Mouse (Mus musculus) telencephalon, adult 2 months (tissue): ENCODE data around the gene Mvb12a.
"Not testable (repeated sequence)": the region's sequence is repeated elsewhere in the genome, so short reads cannot be mapped to it uniquely, and the experiment has no call there.

Experiments
- DNase-seq: peaks from one replicate; pipeline ENCODE4 v3.0.0-alpha.2; 2011; ENCODE audit warnings: low read depth, low spot score

The Mvb12a gene

DNA sequence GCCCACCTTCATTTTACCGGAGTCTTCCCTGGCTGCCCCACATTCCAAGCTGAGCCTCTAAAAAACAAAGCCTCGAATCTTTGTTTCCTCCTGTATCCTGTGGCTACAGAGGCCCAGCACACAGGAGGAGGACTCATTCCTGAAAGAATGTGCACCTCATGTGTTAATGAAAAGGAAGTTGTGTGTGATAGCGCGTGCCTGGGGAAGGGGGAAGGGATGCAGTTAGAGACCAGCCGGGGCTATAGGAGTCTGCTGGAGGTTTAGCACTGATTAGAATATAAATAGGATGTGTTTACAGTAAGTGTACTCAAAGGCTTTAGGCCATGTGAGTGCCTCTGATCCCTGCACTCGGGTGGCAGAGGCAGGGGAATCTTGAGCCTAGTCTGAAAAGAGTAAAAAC is 16.4 kb upstream of the Mvb12a start:
- no peak for DNase-seq

DNA sequence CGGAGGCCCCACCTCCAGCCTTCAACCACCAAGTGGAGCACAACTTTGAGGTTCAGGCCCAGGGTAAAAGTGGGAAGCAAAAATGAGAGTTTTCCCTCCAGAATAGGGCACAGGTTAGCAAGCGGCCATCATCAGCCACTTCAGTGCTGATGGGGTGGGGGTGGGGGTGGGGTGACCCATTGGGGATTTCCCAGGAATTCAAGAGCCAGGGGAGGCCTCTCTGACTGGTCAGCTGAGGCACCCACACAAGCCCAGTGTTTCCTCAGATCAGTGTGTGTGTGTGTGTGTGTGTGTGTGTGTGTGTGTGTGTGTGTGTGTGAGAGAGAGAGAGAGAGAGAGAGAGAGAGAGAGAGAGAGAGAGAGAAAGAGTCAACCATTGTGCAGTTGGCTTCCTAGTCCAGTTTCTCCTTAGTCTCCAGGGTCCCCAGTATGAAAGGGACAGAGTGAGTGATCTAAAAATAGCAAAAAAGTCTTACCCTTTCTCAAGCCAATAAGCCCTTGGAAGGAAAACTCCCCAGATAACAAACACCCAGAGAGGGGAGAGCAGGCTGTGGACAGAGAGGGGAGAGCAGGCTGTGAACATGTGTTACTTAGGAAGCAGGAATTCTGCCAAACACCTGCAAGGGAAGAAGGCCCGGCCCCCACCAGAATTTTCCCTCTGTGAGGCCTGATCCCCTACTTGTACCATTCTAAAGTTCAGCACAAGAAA is 15.4 kb upstream of the Mvb12a start:
- no peak for DNase-seq

DNA sequence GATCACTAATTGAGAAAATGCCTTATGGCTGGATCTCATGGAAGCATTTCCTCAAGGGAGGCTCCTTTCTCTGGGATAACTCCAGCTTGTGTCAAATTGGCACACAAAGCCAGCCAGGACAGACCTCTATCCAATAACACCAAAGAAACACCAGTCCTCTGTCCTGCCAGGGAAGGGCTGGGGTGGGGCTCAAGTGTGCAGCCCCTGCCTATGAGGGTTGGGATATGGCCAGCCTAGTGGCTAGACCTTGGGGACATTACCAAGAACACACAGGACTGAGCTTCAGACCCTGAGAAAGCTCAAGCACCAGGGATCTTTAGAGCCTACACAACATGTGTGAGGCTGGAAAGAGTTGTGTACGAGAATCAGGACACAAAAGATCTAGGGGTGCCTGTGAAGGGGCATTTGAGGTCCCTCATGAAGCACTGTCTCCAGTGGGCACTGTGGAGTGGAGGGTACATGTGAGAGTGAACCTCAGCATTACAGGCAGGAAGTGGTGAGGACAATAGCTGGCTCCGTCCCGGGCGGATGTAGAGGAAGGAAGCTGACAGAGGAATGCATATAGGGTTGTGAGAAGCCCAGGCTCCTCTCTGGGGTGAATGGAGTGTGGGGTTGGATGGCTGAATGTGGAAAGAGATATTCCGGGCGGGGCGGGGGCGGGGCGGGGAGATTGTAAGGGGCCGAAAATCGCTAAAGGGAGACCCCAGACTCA is 14.2 kb upstream of the Mvb12a start:
- no peak for DNase-seq

DNA sequence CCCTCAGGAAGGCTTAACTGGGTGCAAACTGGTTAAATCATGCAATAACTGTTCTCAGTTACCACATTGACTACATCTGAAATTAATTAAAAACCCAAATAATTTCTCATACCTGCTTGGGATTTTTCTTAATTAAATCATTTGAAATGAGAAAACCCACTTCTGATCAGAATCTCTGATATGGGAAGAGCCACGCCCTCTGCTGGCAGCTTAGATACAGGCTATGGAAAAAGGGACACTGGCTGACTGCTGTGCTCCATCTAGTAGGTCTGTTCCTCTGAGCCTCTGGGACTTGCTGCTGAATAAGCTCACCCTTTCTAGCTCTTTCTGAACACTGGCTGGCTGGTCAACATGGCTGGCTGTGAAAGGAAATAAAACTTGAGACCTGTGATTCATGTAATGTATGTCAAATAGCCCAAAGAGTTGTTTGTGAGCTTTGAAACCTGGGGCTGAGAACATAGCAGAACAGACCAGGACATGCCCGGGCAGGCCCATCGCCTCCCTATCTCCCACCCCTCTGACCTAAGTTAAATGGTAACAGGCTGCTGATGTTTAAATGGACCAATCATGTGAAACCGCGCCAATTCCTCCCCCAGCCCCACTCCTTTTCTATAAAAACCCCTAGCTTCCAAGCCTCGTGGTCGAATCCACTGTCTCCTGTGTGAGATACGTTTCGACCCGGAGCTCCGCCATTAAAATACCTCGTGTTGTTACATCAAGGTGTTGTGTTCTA is 11.8 kb upstream of the Mvb12a start:
- not testable (repeated sequence) for DNase-seq

DNA sequence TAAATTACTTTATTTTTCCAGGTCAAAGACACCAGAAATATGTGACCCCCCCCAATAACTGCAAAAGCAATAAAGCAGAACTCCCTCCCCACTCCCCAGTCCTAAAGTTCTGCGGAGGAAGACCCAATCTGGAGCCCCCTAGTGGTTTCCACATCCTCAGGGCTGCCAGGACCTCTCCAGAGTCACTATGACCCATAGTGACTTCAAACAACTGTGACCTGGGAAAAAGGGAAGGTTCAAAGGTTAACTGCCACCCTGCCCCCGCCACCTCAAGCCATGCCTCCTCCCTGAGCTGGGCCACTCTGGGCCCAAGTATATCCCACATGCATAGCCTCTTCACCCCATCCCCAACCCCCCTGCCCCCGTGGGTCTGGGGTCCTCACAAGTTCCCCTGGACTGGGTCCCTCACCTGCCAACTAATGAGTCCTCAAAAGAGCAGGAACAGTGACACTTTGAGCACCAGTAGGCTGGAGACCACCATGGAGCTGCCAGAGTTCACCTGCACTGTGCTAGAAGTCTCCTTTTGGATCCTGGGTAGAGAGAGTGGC is 8.4 kb upstream of the Mvb12a start:
- DNase-seq, result no peak

DNA sequence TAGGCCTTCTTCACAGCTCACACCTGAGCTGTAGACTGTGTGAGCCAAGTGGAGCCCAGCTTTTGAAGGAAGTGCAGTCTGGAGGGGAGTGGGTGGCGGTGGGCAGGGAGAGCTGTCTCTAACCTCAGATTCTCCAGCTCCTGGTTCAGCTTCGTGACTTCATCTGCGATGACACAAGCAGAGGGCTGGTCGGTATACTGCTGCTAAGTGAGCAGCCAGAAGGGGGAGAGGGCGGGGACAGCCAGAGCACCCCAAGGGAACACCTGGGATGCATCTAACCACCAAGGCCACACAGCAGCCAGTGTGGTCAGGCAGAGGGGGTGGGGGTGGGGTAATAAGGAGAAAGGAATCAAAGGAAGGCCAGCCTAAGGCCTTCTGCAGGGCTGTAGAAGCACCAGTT is 7.1 kb upstream of the Mvb12a start:
- peak; percentile 17 for DNase-seq

DNA sequence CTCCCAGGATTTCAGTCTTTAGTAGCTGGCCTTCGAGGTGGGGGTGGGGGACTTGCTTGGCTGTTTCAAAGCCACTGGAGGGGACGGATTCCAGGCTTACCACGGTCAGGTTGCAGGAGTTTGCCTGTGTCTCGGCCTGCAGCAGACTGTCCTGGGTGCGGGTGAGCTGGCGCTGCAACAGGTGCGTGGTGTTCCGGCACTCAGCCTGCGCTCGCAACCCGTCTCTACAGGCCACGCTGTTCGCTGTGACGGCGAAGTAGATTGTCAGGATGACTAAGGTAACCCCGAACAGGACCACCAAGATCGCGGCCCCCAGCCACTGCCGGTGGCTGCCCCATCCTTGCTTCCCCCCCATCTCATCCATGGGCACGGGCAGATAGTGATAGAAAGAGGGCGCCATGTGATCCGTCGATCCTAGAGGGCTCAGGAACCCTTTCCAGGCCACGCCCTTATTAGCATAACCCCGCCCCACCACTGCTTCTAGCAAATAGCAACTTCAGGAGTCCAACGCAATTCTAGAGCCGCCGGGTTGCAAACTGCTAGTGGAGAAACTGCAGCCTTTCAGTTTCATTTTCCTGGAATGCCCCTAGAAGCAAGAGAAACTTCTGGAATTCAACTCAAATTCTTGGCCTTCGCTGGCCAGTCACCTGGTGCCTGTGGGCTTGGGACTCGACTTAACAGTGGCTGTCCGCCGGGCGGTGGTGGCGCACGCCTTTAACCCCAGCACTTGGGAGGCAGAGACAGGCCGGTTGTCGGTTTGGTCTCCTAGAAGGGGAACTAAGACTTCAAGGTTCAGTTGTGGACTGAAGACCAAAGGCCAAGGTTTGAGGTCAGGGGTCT is 5.5 kb upstream of the Mvb12a start, which contains the start of gene Bst2:
Gene Bst2, minus strand, starts transcription at position 429 of the 840 bp plus-strand sequence.
- DNase-seq, result peak; percentile 12

DNA sequence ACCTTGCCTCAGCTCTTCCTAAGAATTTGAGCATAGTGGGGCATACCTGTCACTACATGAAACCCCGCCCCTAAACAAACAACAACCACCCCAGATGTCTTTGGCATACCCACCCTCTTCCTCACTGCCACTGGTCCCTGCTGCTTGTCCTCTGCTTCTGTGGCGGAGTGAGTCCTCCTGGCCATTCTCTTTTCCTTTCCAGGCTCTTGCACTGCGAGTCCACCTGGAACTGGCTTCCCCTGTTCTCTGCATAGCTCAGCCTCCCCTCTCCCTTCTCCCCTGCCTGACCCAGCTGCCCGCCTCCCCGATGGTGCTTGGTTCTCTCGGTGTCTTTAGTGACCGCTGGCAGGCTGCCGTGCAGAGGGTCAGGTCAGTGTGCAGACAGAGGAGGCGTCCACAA is 1.0 kb downstream of the Mvb12a start:
- DNase-seq, result no peak

DNA sequence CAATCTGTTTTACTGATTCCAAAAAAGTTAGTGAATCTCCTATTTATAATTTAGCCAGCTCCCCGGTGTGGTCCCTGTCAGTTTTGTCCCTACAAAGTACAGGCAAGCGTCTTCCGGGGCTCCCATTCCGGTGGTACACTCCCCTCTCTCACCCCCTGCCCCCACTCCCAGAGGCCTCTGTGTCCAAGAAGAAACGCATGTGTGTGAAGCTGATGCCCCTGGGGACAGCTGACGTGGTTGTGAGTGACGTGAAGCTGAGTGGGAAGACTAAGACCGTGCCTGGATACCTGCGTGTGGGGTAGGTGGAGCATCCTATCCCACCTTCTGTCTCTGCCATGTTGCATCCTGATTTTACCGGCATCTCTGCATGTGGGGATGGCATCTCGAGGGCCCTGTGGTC is 2.3 kb downstream of the Mvb12a start:
- no peak for DNase-seq

DNA sequence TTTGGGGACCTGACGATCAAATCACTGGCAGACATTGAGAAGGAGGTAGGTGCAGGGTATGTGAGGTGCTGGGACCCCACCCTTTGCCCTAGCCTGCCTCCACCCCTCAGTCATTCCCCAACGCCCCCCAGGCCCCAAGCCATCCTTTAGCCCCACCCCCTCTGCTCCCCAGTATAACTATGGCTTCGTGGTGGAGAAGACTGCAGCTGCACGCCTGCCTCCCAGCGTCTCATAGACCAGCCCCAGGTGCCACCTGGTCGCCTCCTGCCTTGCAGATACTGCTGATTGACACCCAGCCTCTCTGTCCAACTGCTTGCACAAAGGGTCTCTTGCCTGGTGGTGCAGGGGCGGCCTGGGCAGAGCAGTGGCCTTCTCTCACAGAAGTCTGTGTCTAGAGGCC is 4.9 kb downstream of the Mvb12a start:
- DNase-seq, result no peak

DNA sequence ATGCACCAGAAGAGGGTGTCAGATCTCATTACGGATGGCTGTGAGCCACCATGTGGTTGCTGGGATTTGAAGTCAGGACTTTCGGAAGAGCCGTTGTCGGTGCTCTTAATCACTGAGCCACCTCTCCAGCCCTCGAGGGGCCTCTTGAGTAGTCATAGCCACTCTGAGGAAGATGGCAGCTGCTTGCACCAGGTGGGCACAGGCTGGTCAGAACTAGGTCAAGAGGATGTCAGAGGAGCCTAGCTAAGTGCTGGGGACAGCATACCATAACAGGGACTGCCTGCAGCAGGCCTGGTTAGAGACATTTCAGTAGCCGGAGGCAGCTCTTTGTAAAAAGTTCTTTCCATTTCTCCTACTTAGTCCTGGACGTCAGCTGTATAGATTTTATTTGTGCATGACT is 8.0 kb downstream of the Mvb12a start:
- DNase-seq, result no peak

DNA sequence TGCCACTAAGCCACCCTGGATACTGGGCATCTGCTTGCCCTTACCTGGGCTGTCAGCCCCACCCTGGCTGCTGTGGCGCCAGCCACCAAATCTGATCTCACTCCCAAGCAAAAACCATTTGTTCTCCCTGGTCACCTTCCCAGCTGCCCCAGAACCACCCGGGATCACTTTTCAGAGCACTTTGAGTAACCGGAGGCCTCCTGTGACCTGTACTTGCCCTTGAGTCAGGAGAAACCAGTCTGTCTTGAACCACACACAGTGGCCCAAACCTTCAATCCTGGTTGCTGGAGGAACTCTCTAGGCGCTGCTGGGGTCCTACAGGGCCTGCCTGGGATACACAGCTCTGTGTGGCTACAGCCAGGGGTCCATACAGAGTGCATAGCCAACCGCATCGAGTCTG is 10.0 kb downstream of the Mvb12a start:
- no peak for DNase-seq

DNA sequence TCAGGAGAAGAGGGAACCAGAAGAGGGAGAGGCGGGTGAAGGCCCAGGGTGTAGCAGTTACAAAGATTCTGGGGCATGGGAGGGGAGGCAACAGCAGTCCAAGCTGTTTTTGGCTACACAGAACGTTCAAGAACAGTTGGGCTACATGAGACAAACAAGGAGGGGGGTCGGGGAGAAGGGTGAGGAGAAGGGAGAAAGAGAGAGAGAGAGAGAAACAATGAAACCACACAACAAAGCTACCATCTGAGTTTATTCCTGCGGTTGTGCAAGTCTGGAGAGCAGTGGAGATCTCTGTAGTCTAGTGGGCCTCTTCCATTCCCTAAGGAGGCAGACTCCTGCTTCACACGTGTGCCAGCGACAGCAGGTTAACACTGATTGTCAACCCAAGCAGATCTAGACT is 11.3 kb downstream of the Mvb12a start:
- no peak for DNase-seq

DNA sequence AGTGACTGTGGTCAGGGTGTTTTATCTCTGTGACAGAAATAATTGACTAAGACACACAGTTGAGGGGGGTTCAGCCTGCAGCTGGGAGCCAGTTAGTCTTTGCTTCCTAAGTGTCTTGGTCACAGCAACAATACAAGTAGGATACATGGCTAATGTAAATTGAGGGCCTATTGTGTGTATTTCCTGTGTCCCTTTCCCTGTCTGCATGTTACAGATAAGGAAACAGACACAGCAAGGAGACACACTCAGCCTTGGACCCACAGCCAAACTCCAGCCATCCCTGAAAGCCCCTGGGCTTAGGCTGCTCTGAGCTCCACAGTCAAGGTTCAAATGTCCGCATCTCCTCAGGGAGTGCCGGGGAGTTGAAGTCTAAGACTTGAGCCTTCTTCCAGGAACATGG is 11.9 kb downstream of the Mvb12a start:
- DNase-seq, result no peak

DNA sequence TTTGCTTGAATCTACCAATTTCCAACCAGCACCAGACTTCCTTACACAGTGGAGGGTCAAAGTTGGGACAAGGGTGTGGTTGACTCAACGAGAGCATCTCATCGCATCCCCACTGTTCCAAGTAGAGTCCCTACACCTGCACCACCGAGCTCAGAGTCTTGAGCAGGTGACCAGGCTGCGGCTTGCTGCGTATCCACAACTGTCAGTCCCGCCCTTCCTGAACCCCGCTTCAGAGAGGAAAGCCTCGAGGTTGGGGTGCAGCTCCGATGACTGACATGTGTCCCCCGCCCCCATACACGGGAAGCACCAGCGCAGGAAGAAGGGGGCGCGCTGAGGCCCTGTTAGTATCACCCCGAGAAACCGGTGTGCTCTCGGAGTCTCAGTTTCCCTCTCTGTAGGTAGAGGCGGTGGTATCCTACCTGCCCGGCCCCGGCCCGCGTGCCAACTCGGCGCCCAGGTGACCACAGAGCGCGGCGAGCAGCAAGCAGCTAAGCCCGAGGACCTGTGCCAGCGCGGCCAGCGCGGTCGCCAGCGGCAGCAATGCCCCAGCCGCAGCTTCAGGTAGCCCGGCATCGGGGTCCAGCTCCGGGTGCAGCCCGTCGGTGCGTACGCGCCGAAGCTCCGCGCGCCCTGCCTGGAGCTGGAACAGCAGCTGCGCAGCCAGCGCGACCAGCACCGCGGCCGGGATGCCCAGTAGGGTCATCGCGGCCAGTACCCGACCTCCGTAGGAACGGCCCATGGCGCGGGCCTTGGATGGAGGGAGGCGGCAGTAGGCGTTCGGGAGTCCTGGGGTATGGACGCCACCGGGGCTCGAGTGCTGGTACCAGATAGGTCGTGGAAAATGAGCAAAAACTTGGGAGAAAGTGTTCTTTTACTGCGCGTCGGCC is 15.6 kb downstream of the Mvb12a start, which contains the start of gene Tmem221:
Gene Tmem221, minus strand, starts transcription at position 801 of the 887 bp plus-strand sequence.
- DNase-seq, result no peak

DNA sequence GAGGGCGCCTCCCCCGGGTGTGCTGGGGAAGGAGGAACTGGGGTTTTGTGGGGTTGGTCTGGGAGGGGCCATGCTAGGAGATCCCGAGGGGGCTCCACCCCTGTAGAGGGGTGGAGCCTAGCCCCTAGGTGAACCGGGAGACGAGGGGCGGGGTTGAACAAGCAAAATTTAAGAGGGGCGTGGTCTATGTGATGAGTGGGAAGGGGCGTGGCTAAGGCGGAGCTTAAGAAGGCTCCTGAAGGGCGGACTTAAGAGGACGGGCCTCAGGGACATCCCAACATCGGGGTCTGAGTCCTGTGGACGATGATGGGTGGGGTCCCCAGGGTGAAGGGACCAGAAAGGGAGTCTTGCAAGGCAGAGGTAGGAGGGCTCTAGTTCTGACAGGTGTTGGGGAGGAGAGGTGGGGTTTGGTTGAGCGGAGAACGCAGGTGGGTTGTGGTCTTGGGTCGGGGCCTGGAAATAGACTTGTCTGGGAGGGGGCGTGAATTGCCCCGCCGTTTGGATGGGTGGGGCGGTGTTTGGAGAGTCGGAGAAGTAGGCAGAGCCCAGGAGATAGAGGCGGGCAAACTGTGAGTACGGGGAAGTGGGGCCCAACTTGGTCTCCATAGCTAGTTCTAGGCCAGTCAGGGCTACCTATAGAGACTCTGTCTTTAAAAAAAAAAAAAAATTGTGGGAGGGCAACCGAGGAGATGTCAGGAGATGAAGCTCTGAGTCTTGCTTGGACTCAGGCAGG is 16.4 kb downstream of the Mvb12a start:
- no peak for DNase-seq

DNA sequence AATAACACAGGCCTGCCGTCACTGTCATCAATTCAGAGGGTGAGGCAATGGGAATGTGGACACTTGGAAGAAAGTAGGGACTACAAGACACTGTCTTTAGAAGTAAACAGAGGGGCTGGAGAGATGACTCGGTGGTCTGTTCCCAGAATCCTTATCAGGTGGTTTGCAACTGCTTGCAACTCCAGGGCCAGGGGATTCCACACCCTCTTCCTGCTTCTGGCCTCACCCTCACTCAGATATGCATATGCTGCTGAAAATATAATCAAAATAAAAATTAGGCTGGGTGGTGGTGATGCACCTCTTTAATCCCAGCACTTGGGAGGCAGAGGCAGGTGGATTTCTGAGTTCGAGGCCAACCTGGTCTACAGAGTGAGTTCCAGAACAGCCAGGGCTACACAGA is 17.3 kb downstream of the Mvb12a start:
- DNase-seq, result no peak

DNA sequence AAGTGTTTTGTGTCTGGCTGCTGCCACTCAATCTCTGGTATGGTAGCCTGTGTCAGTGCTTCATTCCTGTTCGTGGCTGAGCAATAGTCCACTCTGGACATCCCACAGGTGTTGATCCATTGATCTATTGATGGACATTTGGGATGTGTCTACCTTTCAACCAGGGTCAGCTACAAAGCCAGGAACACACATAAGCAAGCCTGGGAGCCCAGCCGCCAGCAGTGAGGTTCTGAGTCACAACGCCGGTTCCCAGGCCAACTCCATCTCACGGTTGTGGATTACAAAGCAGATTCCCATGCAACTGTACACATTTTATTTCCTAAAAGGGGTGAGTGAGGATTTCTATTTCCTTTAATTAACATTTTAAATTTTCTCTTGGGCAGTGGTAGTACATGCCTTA is 18.0 kb downstream of the Mvb12a start:
- no peak for DNase-seq

DNA sequence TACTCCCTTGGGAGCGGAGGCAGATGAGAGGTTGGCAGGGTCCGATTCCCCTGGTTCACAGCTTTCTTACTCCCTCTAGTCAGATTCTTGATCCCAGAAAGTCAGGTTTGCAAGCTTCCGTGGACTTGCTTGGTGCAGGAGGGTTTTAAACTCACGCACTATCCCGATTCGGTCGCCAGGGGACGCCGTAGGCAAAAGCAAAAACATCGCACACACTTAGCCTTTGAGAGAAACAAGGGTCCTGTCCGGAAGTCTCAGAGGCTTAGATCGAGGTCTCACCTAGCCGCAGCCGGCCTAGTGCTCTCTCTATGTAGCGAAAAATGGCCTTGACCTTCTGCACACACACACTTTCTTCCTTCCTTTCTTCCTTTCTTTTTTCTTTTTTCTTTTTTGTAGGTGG is 18.7 kb downstream of the Mvb12a start:
- DNase-seq, result peak; percentile 57

DNA sequence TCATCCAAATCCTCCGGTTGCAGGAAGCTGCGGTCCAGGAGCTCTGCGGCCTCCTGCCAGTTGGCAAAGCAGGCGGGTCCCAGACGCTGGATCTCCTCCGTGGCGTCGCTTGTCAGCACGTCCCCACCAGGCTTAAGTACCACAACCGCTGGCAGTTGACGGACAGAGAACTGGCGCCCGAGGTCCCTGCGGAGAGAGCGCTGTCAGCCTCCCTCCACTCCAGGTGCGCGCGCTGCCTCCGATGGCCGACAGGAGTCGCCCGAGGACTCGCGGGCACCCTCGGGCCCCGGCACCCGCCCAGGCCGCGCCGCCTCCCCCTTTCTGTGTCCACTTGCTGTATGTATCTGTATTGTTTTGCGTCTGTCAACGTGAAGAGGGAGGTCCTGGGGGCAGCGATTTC is 20.0 kb downstream of the Mvb12a start:
- DNase-seq, result no peak
